Mouse (Mus musculus) liver, embryonic 12.5 days (tissue): ENCODE results near the gene Tnxb. TPM values are rescaled to one million over a fixed set of nuclear protein-coding genes. Genes with fewer than 3 reads are reported as not detected.

ENCODE experiments used
- polyA plus RNA-seq: library from polyadenylated mRNA; unstranded; fragments of >200 nt; fragmentation: Nextera tagmentation; extraction: Ambion mirVana; gene quantifications from 2 replicates; pipeline ENCODE4 v1.2.1, GENCODE M21; 2016

Tnxb gene
- polyA plus RNA-seq, 1 experiment from 2014 or later: 0.05 TPM

Other genes starting within 250 kb of the Tnxb start
- not detected in 2 replicates for gene Btnl4, start 193.2 kb upstream of the Tnxb start, polyA plus RNA-seq
- not detected in 2 replicates for gene Btnl6, start 153.2 kb upstream of the Tnxb start, polyA plus RNA-seq
- gene Notch4, start 106.3 kb upstream of the Tnxb start, polyA plus RNA-seq: 1.7 and 2.0 TPM in 2 replicates
- 10.7 and 11.0 TPM in 2 replicates for gene Gpsm3, start 80.7 kb upstream of the Tnxb start, polyA plus RNA-seq
- gene Pbx2, start 79.3 kb upstream of the Tnxb start, polyA plus RNA-seq: 6.9 and 8.3 TPM in 2 replicates
- gene Ager, start 72.7 kb upstream of the Tnxb start, polyA plus RNA-seq: 1.3 and 1.5 TPM in 2 replicates
- 94.8 and 101 TPM in 2 replicates for gene Rnf5, start 66.8 kb upstream of the Tnxb start, polyA plus RNA-seq
- gene Agpat1, start 66.3 kb upstream of the Tnxb start, polyA plus RNA-seq: 31.2 and 31.7 TPM in 2 replicates
- 0.45 and 0.50 TPM in 2 replicates for gene Egfl8, start 54.6 kb upstream of the Tnxb start, polyA plus RNA-seq
- gene Ppt2, start 42.0 kb upstream of the Tnxb start, polyA plus RNA-seq: 13.7 and 13.9 TPM in 2 replicates
- not detected in 2 replicates for gene Prrt1, start 41.0 kb upstream of the Tnxb start, polyA plus RNA-seq
- 6.7 and 7.1 TPM in 2 replicates for gene Fkbpl, start 25.8 kb upstream of the Tnxb start, polyA plus RNA-seq
- 37.0 and 37.3 TPM in 2 replicates for gene Atf6b, start 23.4 kb upstream of the Tnxb start, polyA plus RNA-seq
- 0.42 and 0.61 TPM in 2 replicates for gene C4b, start 73.3 kb downstream of the Tnxb start, polyA plus RNA-seq
- gene Cyp21a1, start 134.0 kb downstream of the Tnxb start, polyA plus RNA-seq: not detected in 2 replicates
- gene Stk19, start 166.4 kb downstream of the Tnxb start, polyA plus RNA-seq: 18.0 and 18.6 TPM in 2 replicates
- gene Dxo, start 166.5 kb downstream of the Tnxb start, polyA plus RNA-seq: 37.0 and 38.8 TPM in 2 replicates
- 34.0 and 39.5 TPM in 2 replicates for gene Skiv2l, start 179.7 kb downstream of the Tnxb start, polyA plus RNA-seq
- 69.3 and 72.0 TPM in 2 replicates for gene Nelfe, start 179.9 kb downstream of the Tnxb start, polyA plus RNA-seq
- 83.5 and 85.0 TPM in 2 replicates for gene Cfb, start 192.0 kb downstream of the Tnxb start, polyA plus RNA-seq
- gene Zbtb12, start 208.9 kb downstream of the Tnxb start, polyA plus RNA-seq: 1.8 and 1.9 TPM in 2 replicates
- gene Gm20547, start 211.5 kb downstream of the Tnxb start, polyA plus RNA-seq: not detected in 2 replicates
- 7.9 and 8.2 TPM in 2 replicates for gene C2, start 227.7 kb downstream of the Tnxb start, polyA plus RNA-seq
- 27.1 and 32.8 TPM in 2 replicates for gene Ehmt2, start 227.9 kb downstream of the Tnxb start, polyA plus RNA-seq
- gene Slc44a4, start 243.9 kb downstream of the Tnxb start, polyA plus RNA-seq: 0.75 and 0.79 TPM in 2 replicates